Mouse (Mus musculus) naive thymus-derived CD4-positive, alpha-beta T cell, adult 2 months (primary cell): ENCODE results near the gene Oog2.
"Not testable (repeated sequence)": the region's sequence is repeated elsewhere in the genome, so short reads cannot be mapped to it uniquely, and the experiment has no call there.

Experiments
- DNase-seq: peaks from one replicate; pipeline ENCODE4 v3.0.0-alpha.2; 2011; ENCODE audit warnings: low read depth

The Oog2 gene

GRCm38 (mm10) chr4:144190419-144190818, at the start of gene Oog2:
Gene Oog2 (plus strand): TSS chr4:144190719.
- DNase-seq: no peak

- no peak for DNase-seq
Observed at GRCm38 (mm10) chr4:144162563-144162962, 28.0 kb upstream of the Oog2 start, which contains the start of gene Oog3. Gene Oog3 (minus strand): TSS chr4:144162663.

DNA sequence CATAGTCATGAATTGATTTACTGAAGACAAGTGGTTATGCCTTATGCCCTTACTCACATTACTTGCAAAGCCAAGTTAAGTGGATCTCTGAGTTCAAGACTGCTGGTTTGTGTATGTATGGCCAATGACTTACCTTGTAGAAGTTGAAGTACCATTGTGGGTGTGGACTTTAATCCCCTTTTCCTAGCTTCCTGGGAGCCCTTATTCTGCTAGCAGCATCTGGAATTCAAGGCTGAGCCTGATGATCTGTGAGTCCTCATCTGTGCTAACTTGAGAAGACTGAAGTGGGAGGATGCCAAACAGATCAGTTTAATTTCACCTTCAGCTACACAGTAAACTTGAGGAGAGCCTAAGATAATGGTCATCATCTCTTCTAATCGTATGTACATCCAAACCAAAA, 22.7 kb downstream of the Oog2 start, which contains the start of gene C87977:
Gene C87977, minus strand, starts transcription at position 101 of the 400 bp plus-strand sequence.
- not testable (repeated sequence) for DNase-seq
